In the genomic region with DNA sequence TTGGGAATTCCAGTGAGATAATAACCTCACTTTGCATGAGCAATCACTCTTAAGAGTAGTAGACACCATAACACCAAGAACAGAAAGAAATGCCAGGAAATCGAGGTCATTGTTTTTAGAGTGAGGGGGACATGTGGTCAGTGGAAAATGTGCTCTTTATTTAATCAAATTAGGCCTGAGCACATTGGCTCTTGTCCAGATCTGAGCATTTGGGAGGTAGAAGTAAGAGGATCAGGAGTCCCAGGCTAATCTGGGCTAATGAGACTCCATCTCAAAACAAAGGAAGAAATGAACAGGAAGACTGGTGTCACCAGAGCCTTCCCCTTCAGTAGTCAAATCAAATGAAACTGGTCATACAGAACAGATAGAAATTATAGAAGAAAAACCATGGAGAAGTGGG, we compare ENCODE assay signal across 24 mouse cellular contexts. TPM values are rescaled to one million over a fixed set of nuclear protein-coding genes. Genes with fewer than 3 reads are reported as not detected.
DNase-seq lines count a peak whose midpoint lies in the region; ATAC-seq and TF ChIP-seq lines count a peak whose summit lies in the region.
"Had no signal": no experiment of that assay in that cellular context is flagged by ENCODE, and none has a peak within 500 bp of the region (broad histone marks: within the 10 kb centered on the region; RNA-seq: fewer than 3 reads in every experiment).

No protein-coding gene starts in this region.

- no peak for TF ChIP-seq CTCF in stomach, postnatal 0 days (IDR thresholded peaks at IDR 0.05; ENCODE audit: low read depth)

- peaks cover 5% of the 10 kb centered on the region for H3K4me1 ChIP-seq in heart, embryonic 12.5 days (replicated peaks)
- no peaks in the 10 kb centered on the region for H3K4me1 ChIP-seq in stomach, postnatal 0 days (replicated peaks; ENCODE audit: control insufficient read depth, insufficient read depth)
- H3K4me1 ChIP-seq: embryonic facial prominence, embryonic 10.5 days; embryonic facial prominence, embryonic 12.5 days; forebrain, embryonic 13.5 days; forebrain, embryonic 15.5 days had no signal

- H3K27ac ChIP-seq in heart, embryonic 12.5 days (ENCODE audit: poor library complexity, severe bottlenecking): no peak overlapping the region
- no peak overlapping the region for H3K27ac ChIP-seq in stomach, postnatal 0 days (replicated peaks)
- H3K27ac ChIP-seq: embryonic facial prominence, embryonic 10.5 days; embryonic facial prominence, embryonic 12.5 days; forebrain, embryonic 13.5 days; forebrain, embryonic 15.5 days had no signal

- no peak overlapping the region for H3K4me2 ChIP-seq in heart, embryonic 12.5 days
- H3K4me2 ChIP-seq in stomach, postnatal 0 days (replicated peaks; ENCODE audit: low read depth): no peak overlapping the region
- H3K4me2 ChIP-seq: embryonic facial prominence, embryonic 12.5 days; forebrain, embryonic 13.5 days; forebrain, embryonic 15.5 days had no signal

- no peaks in the 10 kb centered on the region for H3K36me3 ChIP-seq in heart, embryonic 12.5 days
- H3K36me3 ChIP-seq in stomach, postnatal 0 days (ENCODE audit: control insufficient read depth, insufficient read depth, low read length): no peaks in the 10 kb centered on the region
- H3K36me3 ChIP-seq: embryonic facial prominence, embryonic 10.5 days; embryonic facial prominence, embryonic 12.5 days; forebrain, embryonic 15.5 days had no signal

- WGBS in heart, embryonic 12.5 days: 34% methylated on average over 1 of the region's 1 CpGs
- WGBS in stomach, postnatal 0 days: 36% methylated on average over 1 of the region's 1 CpGs

- H3K4me3 ChIP-seq in heart, embryonic 12.5 days: no peak overlapping the region
- no peak overlapping the region for H3K4me3 ChIP-seq in stomach, postnatal 0 days (ENCODE audit: low read depth, low read length)
- H3K4me3 ChIP-seq: embryonic facial prominence, embryonic 10.5 days; embryonic facial prominence, embryonic 12.5 days; forebrain, embryonic 13.5 days; forebrain, embryonic 15.5 days had no signal

- no peak for DNase-seq in heart, postnatal 4 days
- DNase-seq in Muller cell, postnatal 12 days (ENCODE audit: inconsistent ontology term): peak; percentile 27
- DNase-seq in retina, embryonic 14.5 days (ENCODE audit: low spot score): peak; percentile 15
- DNase-seq in retina, postnatal 7 days (ENCODE audit: low read depth, low spot score): peak; percentile 61
- DNase-seq in stomach, postnatal 0 days (ENCODE audit: low spot score): no peak
- no peak for DNase-seq in urinary bladder, adult 18-20 months (ENCODE audit: low spot score in 2 of 2)
- DNase-seq: adrenal gland, adult 8-10 months; adrenal gland, postnatal 14 days; adrenal gland, postnatal 36 days; B cell, adult 2 months; cerebellum, adult 11 months; cerebellum, adult 18-20 months; cerebellum, adult 9-10 months; cerebellum, postnatal 10 days; cerebellum, postnatal 25 days; forebrain, postnatal 0 days had no signal

- H3K9me3 ChIP-seq in heart, embryonic 12.5 days (replicated peaks): no peaks in the 10 kb centered on the region
- no peaks in the 10 kb centered on the region for H3K9me3 ChIP-seq in stomach, postnatal 0 days (ENCODE audit: control insufficient read depth, low read length)
- H3K9me3 ChIP-seq: embryonic facial prominence, embryonic 10.5 days; embryonic facial prominence, embryonic 12.5 days; forebrain, embryonic 13.5 days; forebrain, embryonic 15.5 days had no signal

- ATAC-seq in heart, embryonic 12.5 days (ENCODE audit: insufficient number of reproducible peaks, low FRiP score): peak; percentile 42; the same call in 1 of the 2 replicates
- no peak for ATAC-seq in stomach, postnatal 0 days (ENCODE audit: low FRiP score, low TSS enrichment)
- ATAC-seq: activated CD4-positive, CD25-positive, alpha-beta regulatory T cell, adult 4 months; forebrain, embryonic 13.5 days; forebrain, embryonic 15.5 days; forebrain, postnatal 0 days; Patski had no signal

- no peaks in the 10 kb centered on the region for H3K27me3 ChIP-seq in heart, embryonic 12.5 days (replicated peaks)
- no peaks in the 10 kb centered on the region for H3K27me3 ChIP-seq in stomach, postnatal 0 days (ENCODE audit: control insufficient read depth, insufficient read depth, low read length)
- H3K27me3 ChIP-seq: forebrain, embryonic 13.5 days; forebrain, embryonic 15.5 days had no signal

- H3K9ac ChIP-seq in heart, embryonic 12.5 days: no peak overlapping the region
- H3K9ac ChIP-seq in stomach, postnatal 0 days (ENCODE audit: low read length): no peak overlapping the region
- H3K9ac ChIP-seq: embryonic facial prominence, embryonic 12.5 days; forebrain, embryonic 13.5 days; forebrain, embryonic 15.5 days; forebrain, postnatal 0 days had no signal

- no peak for TF ChIP-seq EP300 in stomach, postnatal 0 days (optimal IDR thresholded peaks at IDR 0.05)

RNA-seq across cellular contexts. Expression of gene Srpx2, which starts 31.3 kb away (rescaled TPM):
- 3.3 and 4.1 TPM in 2 replicates for polyA plus RNA-seq in heart, embryonic 12.5 days (2016; fragmentation: Nextera tagmentation; extraction: Ambion mirVana)
- 10 to 100 TPM in 1 of 2 experiments, 1 to 10 TPM in 1; 10.0 to 10.4 TPM for total RNA-seq in heart, postnatal 4 days (2021)
- 7.2 and 7.4 TPM in 2 replicates for polyA plus RNA-seq in stomach, postnatal 0 days (2015; fragmentation: Nextera tagmentation; extraction: Ambion mirVana)
- total RNA-seq: MEL had no signal
- polyA plus RNA-seq: activated CD4-positive, CD25-positive, alpha-beta regulatory T cell, adult 4 months had no signal

RNA-seq across cellular contexts. Expression of gene Tspan6, which starts 41.3 kb away (rescaled TPM):
- 157 and 158 TPM in 2 replicates for polyA plus RNA-seq in heart, embryonic 12.5 days (2016; fragmentation: Nextera tagmentation; extraction: Ambion mirVana)
- 10 to 100 TPM; 47.2 to 49.9 TPM for total RNA-seq in heart, postnatal 4 days (2021)
- 79.2 and 83.7 TPM in 2 replicates for polyA plus RNA-seq in stomach, postnatal 0 days (2015; fragmentation: Nextera tagmentation; extraction: Ambion mirVana)

RNA-seq across cellular contexts. Expression of gene Sytl4, which starts 42.1 kb away (rescaled TPM):
- 3.6 and 4.0 TPM in 2 replicates for polyA plus RNA-seq in heart, embryonic 12.5 days (2016; fragmentation: Nextera tagmentation; extraction: Ambion mirVana)
- 1 to 10 TPM; 2.5 to 3.7 TPM for total RNA-seq in heart, postnatal 4 days (2021)
- 3.6 and 3.9 TPM in 2 replicates for polyA plus RNA-seq in stomach, postnatal 0 days (2015; fragmentation: Nextera tagmentation; extraction: Ambion mirVana)

Comparison
In these comparisons a context has a peak if more than half of its experiments do, and no peak if none do; other contexts are left out.
1. DNase-seq: peak in Muller cell, postnatal 12 days (single experiment), retina, embryonic 14.5 days (single experiment) and retina, postnatal 7 days (single experiment); none in heart, postnatal 4 days (single experiment), stomach, postnatal 0 days (single experiment) and urinary bladder, adult 18-20 months (0 of 2).